Mouse (Mus musculus) embryo, embryonic 11 days (tissue): ENCODE results near the gene 0610012G03Rik.

Experiments
- DNase-seq: peaks from one replicate; pipeline ENCODE4 v3.0.0-alpha.2; 2015

0610012G03Rik gene

DNA sequence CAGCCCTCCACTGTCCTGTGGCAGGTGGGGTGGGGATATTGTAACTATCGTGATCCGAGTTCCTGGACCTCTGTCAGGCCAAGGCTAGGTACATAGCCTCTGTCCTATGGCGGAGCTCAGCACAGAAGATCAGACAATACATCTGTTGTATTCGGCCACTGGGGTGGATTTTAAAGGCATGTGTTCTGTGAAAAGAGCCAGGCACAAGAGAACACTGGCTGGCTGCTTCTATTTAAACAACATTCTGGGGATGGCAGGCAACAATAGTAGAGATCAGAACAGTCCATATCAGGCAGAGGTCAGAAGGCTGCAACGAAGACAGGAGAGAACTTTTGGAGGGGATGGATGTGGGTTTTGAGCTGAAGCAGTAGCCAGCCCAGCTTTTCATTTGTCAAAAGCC is 16.0 kb downstream of the 0610012G03Rik start:
- DNase-seq, result no peak

- DNase-seq, result no peak
Measured at GRCm38 (mm10) chr16:31931330-31931729, 17.0 kb downstream of the 0610012G03Rik start.

DNA sequence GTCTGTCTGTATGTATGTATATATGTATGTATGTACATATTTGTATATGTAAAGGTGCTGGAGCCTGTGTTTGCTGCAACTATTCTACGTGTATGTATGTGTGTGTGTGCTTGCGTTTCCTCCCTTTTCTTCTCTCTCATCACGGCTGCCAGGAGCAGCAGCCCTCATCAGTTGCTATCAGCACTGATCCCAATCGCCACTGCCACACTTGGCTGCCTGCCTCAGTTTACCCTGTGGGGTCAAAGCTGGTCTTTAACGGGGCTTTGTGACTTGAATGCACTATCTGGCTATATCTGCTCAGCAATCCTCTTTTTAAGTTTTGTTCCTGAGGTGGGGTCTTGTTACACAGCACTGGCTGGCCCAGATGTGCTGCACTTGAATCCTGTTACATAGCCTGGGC is 20.9 kb downstream of the 0610012G03Rik start:
- no peak for DNase-seq

GRCm38 (mm10) chr16:31926547-31927182 is 21.6 kb downstream of the 0610012G03Rik start:
- no peak for DNase-seq

- DNase-seq, result no peak
Measured at GRCm38 (mm10) chr16:31926091-31926490, 22.2 kb downstream of the 0610012G03Rik start.

DNA sequence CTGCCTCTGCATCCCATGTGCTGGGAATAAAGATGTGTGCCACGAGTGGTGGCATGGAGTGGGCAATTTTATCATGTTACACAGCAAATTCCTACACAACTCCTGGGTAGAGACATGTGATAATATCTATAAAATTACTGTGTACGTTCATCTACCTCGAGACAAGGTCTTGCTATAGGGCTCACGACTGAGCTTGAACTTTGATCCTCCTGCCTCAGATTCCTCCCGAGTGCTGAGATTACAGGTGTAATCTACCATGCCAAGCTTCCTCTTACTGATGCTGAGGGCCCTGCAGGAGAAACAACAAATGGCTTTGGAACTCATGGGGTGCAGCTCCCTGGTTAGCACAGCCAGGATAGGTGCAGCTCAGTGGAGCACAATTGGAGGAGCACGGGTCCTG is 23.9 kb downstream of the 0610012G03Rik start:
- DNase-seq, result no peak

GRCm38 (mm10) chr16:31918248-31918724 is 30.0 kb downstream of the 0610012G03Rik start:
- DNase-seq, result peak; percentile 90

DNA sequence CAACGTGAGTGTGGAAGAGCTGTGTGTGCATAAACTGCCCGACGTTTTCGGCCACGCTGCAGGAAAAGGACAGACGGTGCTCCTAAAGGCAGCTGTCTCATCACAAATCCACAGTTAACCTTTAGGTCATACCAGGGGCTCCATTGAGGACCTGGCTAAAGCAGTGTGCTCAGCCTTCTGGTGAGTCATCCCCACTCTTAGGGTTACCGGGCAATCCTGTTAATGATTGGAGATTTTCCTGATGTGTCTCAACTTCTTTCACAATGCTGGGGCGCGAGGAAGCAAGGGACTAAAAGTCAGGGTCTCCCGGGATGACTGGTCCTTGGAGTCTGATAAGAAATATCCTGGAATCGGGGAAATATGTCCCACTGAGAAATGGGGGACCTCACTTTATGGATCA is 30.5 kb downstream of the 0610012G03Rik start:
- no peak for DNase-seq

GRCm38 (mm10) chr16:31910281-31910847 is 37.9 kb downstream of the 0610012G03Rik start:
- DNase-seq, result no peak

DNA sequence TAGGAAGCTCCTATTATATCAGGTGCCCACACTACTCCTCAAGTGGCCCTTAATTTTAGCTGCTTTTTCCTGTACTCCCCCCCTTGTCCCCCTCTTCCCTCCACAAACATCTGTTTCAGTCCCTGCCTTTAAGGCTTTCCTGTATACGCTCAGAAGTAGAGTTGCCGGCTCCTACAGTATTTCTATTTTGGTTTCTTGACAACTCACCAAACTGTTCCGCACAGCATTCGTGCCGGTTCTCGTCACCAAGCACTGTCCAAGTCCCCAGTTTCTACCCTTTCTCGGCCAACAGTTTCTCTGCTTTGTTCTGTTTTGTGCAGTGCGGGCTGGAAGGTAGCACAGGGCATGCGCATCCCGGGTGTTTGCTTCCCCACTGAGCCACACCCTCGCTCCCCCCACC is 39.3 kb downstream of the 0610012G03Rik start:
- no peak for DNase-seq

DNA sequence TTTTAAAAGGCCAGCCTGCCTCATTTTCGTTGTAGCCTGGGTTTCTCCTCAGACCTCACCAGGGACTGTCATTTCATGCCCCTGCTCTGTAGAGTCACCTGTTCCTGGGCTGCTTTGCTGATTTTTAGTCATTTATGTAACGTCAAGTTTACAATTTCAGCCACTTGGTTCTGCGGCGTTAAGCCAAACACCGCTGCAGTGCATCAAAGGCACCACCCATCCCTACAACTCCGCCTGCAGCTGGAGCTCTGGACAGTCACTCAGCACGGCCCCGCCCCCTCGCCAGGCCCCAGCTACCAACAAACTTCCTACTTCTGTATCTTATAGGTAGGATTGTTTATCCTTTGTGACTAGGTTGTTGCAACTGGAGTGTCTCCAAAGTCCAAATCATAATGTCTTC is 41.4 kb downstream of the 0610012G03Rik start:
- peak; percentile 59 for DNase-seq

- no peak for DNase-seq
Measured at GRCm38 (mm10) chr16:31905891-31906825, 42.1 kb downstream of the 0610012G03Rik start.

DNA sequence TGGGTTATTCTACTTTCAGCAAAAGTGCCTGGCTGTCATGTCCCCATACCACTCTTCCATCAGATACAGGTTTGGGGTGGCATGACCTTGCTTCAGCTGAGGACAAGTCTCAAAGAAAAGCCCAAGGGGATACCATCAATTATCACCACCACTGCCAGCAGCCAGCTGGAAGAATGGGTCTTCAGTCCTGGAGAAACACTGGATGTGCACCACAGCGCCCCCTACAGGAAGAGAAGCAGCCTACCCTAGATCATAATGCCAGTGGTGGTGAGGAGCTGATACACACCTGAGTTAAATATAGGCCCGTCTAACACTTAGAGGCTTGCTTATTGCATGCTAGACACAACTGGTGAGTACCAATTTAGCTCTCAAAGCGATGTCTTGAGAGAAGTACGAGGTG is 43.0 kb downstream of the 0610012G03Rik start:
- DNase-seq, result no peak

GRCm38 (mm10) chr16:31903239-31903638 is 45.1 kb downstream of the 0610012G03Rik start:
- DNase-seq, result no peak

DNA sequence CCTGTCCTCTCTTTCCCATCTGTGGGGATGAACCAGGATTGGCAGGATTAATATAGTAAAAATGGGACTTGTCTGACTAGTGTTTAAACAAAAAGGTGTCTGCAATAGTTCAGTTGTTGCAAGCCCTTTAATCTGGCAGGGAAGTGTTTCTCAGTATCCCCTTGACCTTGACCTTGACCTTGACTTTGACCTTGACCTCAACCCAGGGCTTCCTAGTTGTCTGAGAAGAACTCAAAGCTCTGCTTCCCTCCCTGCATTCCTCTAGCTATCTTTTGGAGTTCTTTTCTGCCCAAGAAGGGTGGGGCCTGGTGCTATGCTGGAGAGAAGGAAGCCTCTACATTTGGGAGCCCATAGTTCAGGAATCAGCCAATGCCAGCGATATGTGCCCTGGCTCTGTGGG is 46.4 kb downstream of the 0610012G03Rik start:
- no peak for DNase-seq

GRCm38 (mm10) chr16:31898546-31899326 is 49.6 kb downstream of the 0610012G03Rik start:
- no peak for DNase-seq
